In genomic region chr11:94970210-94970943, GRCm38 (mm10) we compare ENCODE assay signal across 8 mouse cellular contexts. TPM values are rescaled to one million over a fixed set of nuclear protein-coding genes. Genes with fewer than 3 reads are reported as not detected.
A peak's percentile ranks its signal among the peaks of the same experiment; 100 is the strongest.
DNase-seq lines count a peak whose midpoint lies in the region; ATAC-seq and TF ChIP-seq lines count a peak whose summit lies in the region.

No protein-coding gene starts in this region.

- no peak for ATAC-seq in liver, embryonic 12.5 days

- H3K4me2 ChIP-seq in liver, embryonic 12.5 days = no peak overlapping the region

- H3K79me2 ChIP-seq in liver, adult 2 months (ENCODE audit: control insufficient read depth, insufficient read depth, low read length) = no peaks in the 10 kb centered on the region

- no peak overlapping the region for H3K9ac ChIP-seq in liver, adult 2 months (ENCODE audit: low read depth, low read length)
- H3K9ac ChIP-seq in liver, embryonic 12.5 days = no peak overlapping the region

- no peak for TF ChIP-seq CTCF in liver, adult 2 months (IDR thresholded peaks at IDR 0.05; ENCODE audit: low read depth, low read length)
- 0 out of 2 replicates have a peak, but pooled peaks have one; percentile 25 for TF ChIP-seq CTCF in embryonic fibroblast, embryonic 13.5 days (IDR thresholded peaks at IDR 0.05; ENCODE audit: borderline replicate concordance, insufficient read depth, low read length)

- no peak for TF ChIP-seq POLR2A in liver, adult 2 months (IDR thresholded peaks at IDR 0.05; ENCODE audit: extremely low read depth, insufficient read depth, low read length)
- no peak for TF ChIP-seq POLR2A in embryonic fibroblast, embryonic 13.5 days (IDR thresholded peaks at IDR 0.05; ENCODE audit: low read depth, low read length)

- H3K27me3 ChIP-seq in liver, adult 2 months (ENCODE audit: control insufficient read depth, insufficient read depth, low read length) = no peaks in the 10 kb centered on the region
- H3K27me3 ChIP-seq in liver, embryonic 12.5 days (replicated peaks) = peaks cover 63% of the 10 kb centered on the region
- H3K27me3 ChIP-seq in splenic B cell, adult 2 months (ENCODE audit: control insufficient read depth, insufficient read depth, low read length, poor library complexity, severe bottlenecking) = no peaks in the 10 kb centered on the region; the same call in 1 of the 2 replicates

- H3K27ac ChIP-seq in liver, adult 2 months (replicated peaks; ENCODE audit: insufficient read depth, low read depth, low read length) = no peak overlapping the region
- H3K27ac ChIP-seq in liver, embryonic 12.5 days = no peak overlapping the region
- H3K27ac ChIP-seq in embryonic fibroblast, embryonic 13.5 days (ENCODE audit: insufficient read depth, low read length) = no peak overlapping the region

- H3K4me3 ChIP-seq in liver, adult 2 months (ENCODE audit: insufficient read depth, low read depth, low read length) = no peak overlapping the region
- H3K4me3 ChIP-seq in liver, embryonic 12.5 days = no peak overlapping the region
- H3K4me3 ChIP-seq in embryonic fibroblast, embryonic 13.5 days (ENCODE audit: insufficient read depth, low read length) = no peak overlapping the region

- WGBS in liver, adult 2 months = 53% methylated on average over 15 of the region's 15 CpGs
- 50% methylated on average over 15 of the region's 15 CpGs for WGBS in liver, embryonic 12.5 days (ENCODE audit: insufficient replicate concordance)

- peak; percentile 37 for DNase-seq in liver, adult 2 months (ENCODE audit: extremely low read depth, low read depth, low spot score)
- DNase-seq in adrenal gland, postnatal 10 days = peak; percentile 89
- DNase-seq in heart, postnatal 4 days = peak; percentile 85
- DNase-seq in layer of hippocampus, postnatal 14 days (ENCODE audit: low spot score in 2 of 2) = peak; percentile 84 to 86
- peak; percentile 86 for DNase-seq in mesoderm, embryonic 11.5 days (ENCODE audit: low read depth, low spot score)
- peak; percentile 67 for DNase-seq in splenic B cell, adult 2 months (ENCODE audit: low read depth, low spot score)

- no peaks in the 10 kb centered on the region for H3K36me3 ChIP-seq in liver, adult 2 months (ENCODE audit: control insufficient read depth, insufficient read depth, low read length)
- H3K36me3 ChIP-seq in liver, embryonic 12.5 days = no peaks in the 10 kb centered on the region
- H3K36me3 ChIP-seq in splenic B cell, adult 2 months (ENCODE audit: control insufficient read depth, insufficient read depth, low read length, poor library complexity, severe bottlenecking) = no peaks in the 10 kb centered on the region

- H3K9me3 ChIP-seq in liver, embryonic 12.5 days (replicated peaks) = no peaks in the 10 kb centered on the region

- no peaks in the 10 kb centered on the region for H3K4me1 ChIP-seq in liver, adult 2 months (ENCODE audit: control insufficient read depth, insufficient read depth, low read length)
- H3K4me1 ChIP-seq in liver, embryonic 12.5 days = no peaks in the 10 kb centered on the region
- H3K4me1 ChIP-seq in embryonic fibroblast, embryonic 13.5 days (ENCODE audit: control insufficient read depth, insufficient read depth, low read length) = no peaks in the 10 kb centered on the region

RNA-seq across cellular contexts. Expression of gene Hils1, which starts 3.0 kb away (rescaled TPM):
- total RNA-seq in liver, adult 2 months (2014; rRNA removed) = not detected in 2 replicates
- polyA plus RNA-seq in liver, adult 2 months (2012; rRNA removed) = 0.19 TPM in 1 of 2 replicates, not detected in the other
- not detected in 2 replicates for polyA plus RNA-seq in liver, embryonic 12.5 days (2016; fragmentation: Nextera tagmentation; extraction: Ambion mirVana)
- total RNA-seq in adrenal gland, postnatal 10 days (2021) = not detected
- polyA plus RNA-seq in embryonic fibroblast, embryonic 13.5 days (2011; ENCODE audit: insufficient read length, low read depth, missing spikeins) = not detected in 2 replicates
- total RNA-seq in heart, postnatal 4 days (2021) = not detected
- not detected for total RNA-seq in layer of hippocampus, postnatal 14 days (2021)

RNA-seq across cellular contexts. Expression of gene Sgca, which starts 5.8 kb away (rescaled TPM):
- total RNA-seq in liver, adult 2 months (2014; rRNA removed) = 0.09 TPM in 1 of 2 replicates, not detected in the other
- not detected in 2 replicates for polyA plus RNA-seq in liver, adult 2 months (2012; rRNA removed)
- 0.17 TPM in 1 of 2 replicates, not detected in the other for polyA plus RNA-seq in liver, embryonic 12.5 days (2016; fragmentation: Nextera tagmentation; extraction: Ambion mirVana)
- total RNA-seq in adrenal gland, postnatal 10 days (2021) = 10 to 100 TPM in 1 of 2 experiments, 1 to 10 TPM in 1; 4.5 to 16.8 TPM
- not detected in 2 replicates for polyA plus RNA-seq in embryonic fibroblast, embryonic 13.5 days (2011; ENCODE audit: insufficient read length, low read depth, missing spikeins)
- total RNA-seq in heart, postnatal 4 days (2021) = 10 to 100 TPM; 67.0 to 89.1 TPM
- total RNA-seq in layer of hippocampus, postnatal 14 days (2021) = under 1 TPM; 0.95 to 0.99 TPM

RNA-seq across cellular contexts. Expression of gene Ppp1r9b, which starts 20.5 kb away (rescaled TPM):
- 2.6 and 4.0 TPM in 2 replicates for total RNA-seq in liver, adult 2 months (2014; rRNA removed)
- polyA plus RNA-seq in liver, adult 2 months (2012; rRNA removed) = 3.5 and 3.6 TPM in 2 replicates
- polyA plus RNA-seq in liver, embryonic 12.5 days (2016; fragmentation: Nextera tagmentation; extraction: Ambion mirVana) = 13.4 and 14.1 TPM in 2 replicates
- total RNA-seq in adrenal gland, postnatal 10 days (2021) = 10 to 100 TPM; 83.3 to 96.2 TPM
- polyA plus RNA-seq in embryonic fibroblast, embryonic 13.5 days (2011; ENCODE audit: insufficient read length, low read depth, missing spikeins) = 44.3 and 61.7 TPM in 2 replicates
- 10 to 100 TPM; 45.3 to 46.3 TPM for total RNA-seq in heart, postnatal 4 days (2021)
- 100 to 1,000 TPM; 705 to 706 TPM for total RNA-seq in layer of hippocampus, postnatal 14 days (2021)

RNA-seq across cellular contexts. Expression of gene Col1a1, which starts 34.4 kb away (rescaled TPM):
- 1.6 and 3.3 TPM in 2 replicates for total RNA-seq in liver, adult 2 months (2014; rRNA removed)
- polyA plus RNA-seq in liver, adult 2 months (2012; rRNA removed) = 2.3 TPM in 2 replicates
- 135 and 153 TPM in 2 replicates for polyA plus RNA-seq in liver, embryonic 12.5 days (2016; fragmentation: Nextera tagmentation; extraction: Ambion mirVana)
- 1,000 to 10,000 TPM in 1 of 2 experiments, 100 to 1,000 TPM in 1; 763 to 1,573 TPM for total RNA-seq in adrenal gland, postnatal 10 days (2021)
- 6,098 and 7,850 TPM in 2 replicates for polyA plus RNA-seq in embryonic fibroblast, embryonic 13.5 days (2011; ENCODE audit: insufficient read length, low read depth, missing spikeins)
- total RNA-seq in heart, postnatal 4 days (2021) = 100 to 1,000 TPM; 861 to 965 TPM
- total RNA-seq in layer of hippocampus, postnatal 14 days (2021) = 10 to 100 TPM; 39.7 to 59.5 TPM

RNA-seq across cellular contexts. Expression of gene Samd14, which starts 39.3 kb away (rescaled TPM):
- 0.13 and 0.18 TPM in 2 replicates for total RNA-seq in liver, adult 2 months (2014; rRNA removed)
- polyA plus RNA-seq in liver, adult 2 months (2012; rRNA removed) = 0.13 and 0.29 TPM in 2 replicates
- 53.8 and 56.7 TPM in 2 replicates for polyA plus RNA-seq in liver, embryonic 12.5 days (2016; fragmentation: Nextera tagmentation; extraction: Ambion mirVana)
- total RNA-seq in adrenal gland, postnatal 10 days (2021) = 10 to 100 TPM in 1 of 2 experiments, 1 to 10 TPM in 1; 7.3 to 11.0 TPM
- 11.6 and 14.2 TPM in 2 replicates for polyA plus RNA-seq in embryonic fibroblast, embryonic 13.5 days (2011; ENCODE audit: insufficient read length, low read depth, missing spikeins)
- total RNA-seq in heart, postnatal 4 days (2021) = 1 to 10 TPM; 9.1 to 9.5 TPM
- 10 to 100 TPM; 73.6 to 78.1 TPM for total RNA-seq in layer of hippocampus, postnatal 14 days (2021)

Comparison
In these comparisons a context has a peak if more than half of its experiments do, and no peak if none do; other contexts are left out.
1. DNase-seq: peak in every context shown above with its lines; median percentile 89 in adrenal gland, postnatal 10 days; 86 in mesoderm, embryonic 11.5 days; 85 in heart, postnatal 4 days; 85 in layer of hippocampus, postnatal 14 days; 67 in splenic B cell, adult 2 months; 37 in liver, adult 2 months.